9 mouse cellular contexts compared by ENCODE assay signal in the genomic region with DNA sequence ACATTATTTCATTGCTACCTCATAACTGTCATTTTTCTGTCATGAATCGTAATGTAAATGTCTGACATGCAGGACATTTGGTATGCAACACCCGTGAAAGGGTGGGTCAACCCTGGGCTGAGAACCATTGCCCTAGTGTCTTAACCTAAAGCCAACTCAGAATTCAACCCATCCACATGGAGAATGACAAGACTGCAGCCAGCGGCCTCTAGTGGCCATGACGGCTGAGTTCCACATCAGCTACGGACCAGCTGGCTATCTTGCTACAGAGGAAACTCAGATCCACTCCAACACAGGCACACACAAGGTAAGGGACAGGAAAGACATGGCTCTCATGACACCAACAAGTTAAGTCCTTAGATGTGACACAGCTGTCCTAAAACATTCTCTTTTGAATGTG. TPM values are rescaled to one million over a fixed set of nuclear protein-coding genes. Genes with fewer than 3 reads are reported as not detected.
DNase-seq lines count a peak whose midpoint lies in the region; ATAC-seq and TF ChIP-seq lines count a peak whose summit lies in the region.
"Had no signal": no experiment of that assay in that cellular context is flagged by ENCODE, and none has a peak within 500 bp of the region (broad histone marks: within the 10 kb centered on the region; RNA-seq: fewer than 3 reads in every experiment).

No protein-coding gene starts in this region.

- H3K4me3 ChIP-seq in forebrain, embryonic 13.5 days = no peak overlapping the region
- H3K4me3 ChIP-seq in hindbrain, embryonic 12.5 days = no peak overlapping the region
- no peak overlapping the region for H3K4me3 ChIP-seq in small intestine, adult 2 months (ENCODE audit: low read depth, low read length)
- H3K4me3 ChIP-seq: lung, embryonic 15.5 days had no signal

- no peak for TF ChIP-seq POLR2A in small intestine, adult 2 months (IDR thresholded peaks at IDR 0.05; ENCODE audit: low read depth, low read length)

- H3K9ac ChIP-seq in forebrain, embryonic 13.5 days = no peak overlapping the region
- H3K9ac ChIP-seq in hindbrain, embryonic 12.5 days = no peak overlapping the region
- H3K9ac ChIP-seq: lung, embryonic 15.5 days had no signal

- no peaks in the 10 kb centered on the region for H3K27me3 ChIP-seq in forebrain, embryonic 13.5 days
- H3K27me3 ChIP-seq in hindbrain, embryonic 12.5 days = no peaks in the 10 kb centered on the region
- H3K27me3 ChIP-seq in small intestine, adult 2 months (ENCODE audit: control insufficient read depth, insufficient read depth, low read length) = no peaks in the 10 kb centered on the region
- H3K27me3 ChIP-seq: lung, embryonic 15.5 days had no signal

- no peak overlapping the region for H3K4me2 ChIP-seq in forebrain, embryonic 13.5 days
- no peak overlapping the region for H3K4me2 ChIP-seq in hindbrain, embryonic 12.5 days (replicated peaks)
- H3K4me2 ChIP-seq: lung, embryonic 15.5 days had no signal

- 29% methylated on average over 5 of the region's 5 CpGs for WGBS in forebrain, embryonic 13.5 days
- 26% methylated on average over 5 of the region's 5 CpGs for WGBS in hindbrain, embryonic 12.5 days
- WGBS in small intestine, adult 2 months = 30% methylated on average over 5 of the region's 5 CpGs

- no peak for DNase-seq in cerebellum, adult 11-12 months
- peak; percentile 32 for DNase-seq in c-Kit-positive CD71-negative TER-119-negative erythroid progenitor cells, embryonic 14.5 days (ENCODE audit: low read depth)
- peak; percentile 53 for DNase-seq in layer of hippocampus, adult 9-10 months (ENCODE audit: low spot score)
- DNase-seq in lung, postnatal 4 days = peak; percentile 70 to 79

- H3K36me3 ChIP-seq in forebrain, embryonic 13.5 days (ENCODE audit: poor library complexity, severe bottlenecking) = peaks cover 39% of the 10 kb centered on the region
- peaks cover 16% of the 10 kb centered on the region for H3K36me3 ChIP-seq in hindbrain, embryonic 12.5 days
- H3K36me3 ChIP-seq in small intestine, adult 2 months (ENCODE audit: control insufficient read depth, insufficient read depth, low read length) = peaks cover 6% of the 10 kb centered on the region
- H3K36me3 ChIP-seq: lung, embryonic 15.5 days had no signal

- no peak overlapping the region for H3K27ac ChIP-seq in forebrain, embryonic 13.5 days
- H3K27ac ChIP-seq in hindbrain, embryonic 12.5 days = no peak overlapping the region
- H3K27ac ChIP-seq in small intestine, adult 2 months (ENCODE audit: insufficient read depth, low read depth, low read length) = no peak overlapping the region
- H3K27ac ChIP-seq: lung, embryonic 15.5 days had no signal

- peak; percentile 37; the same call in 1 of the 2 replicates for ATAC-seq in cerebellum, adult (ENCODE audit: insufficient number of reproducible peaks, low FRiP score, low TSS enrichment)
- peak; percentile 58; the same call in 1 of the 2 replicates for ATAC-seq in forebrain, embryonic 13.5 days
- peak; percentile 16; the same call in 1 of the 2 replicates for ATAC-seq in hindbrain, embryonic 12.5 days (ENCODE audit: low FRiP score)

- peak; percentile 68; the same call in 1 of the 2 replicates for TF ChIP-seq CTCF in small intestine, adult 2 months (IDR thresholded peaks at IDR 0.05; ENCODE audit: extremely low read depth, insufficient read length, insufficient replicate concordance, low read depth, low read length)

- H3K4me1 ChIP-seq in forebrain, embryonic 13.5 days = peaks cover 6% of the 10 kb centered on the region; the same call in 1 of the 2 replicates
- peaks cover 6% of the 10 kb centered on the region; the same call in 1 of the 2 replicates for H3K4me1 ChIP-seq in hindbrain, embryonic 12.5 days
- H3K4me1 ChIP-seq in small intestine, adult 2 months (ENCODE audit: control insufficient read depth, insufficient read depth, insufficient read length, low read length) = no peaks in the 10 kb centered on the region

- H3K9me3 ChIP-seq in forebrain, embryonic 13.5 days (replicated peaks) = no peaks in the 10 kb centered on the region
- no peaks in the 10 kb centered on the region for H3K9me3 ChIP-seq in hindbrain, embryonic 12.5 days (replicated peaks)
- H3K9me3 ChIP-seq: lung, embryonic 15.5 days had no signal

RNA-seq across cellular contexts. Expression of a gene that starts 9.5 kb away (rescaled TPM):
- polyA plus RNA-seq in forebrain, embryonic 13.5 days (2015; fragmentation: Nextera tagmentation; extraction: Ambion mirVana) = 49.1 and 50.0 TPM in 2 replicates
- 46.8 and 49.8 TPM in 2 replicates for polyA plus RNA-seq in hindbrain, embryonic 12.5 days (2016; fragmentation: Nextera tagmentation; extraction: Ambion mirVana)
- polyA plus RNA-seq in small intestine, adult 2 months (2012; rRNA removed) = 9.6 and 19.2 TPM in 2 replicates
